Mouse (Mus musculus) embryonic facial prominence, embryonic 12.5 days (tissue): ENCODE data around the gene 1700016K19Rik. TPM values are rescaled to one million over a fixed set of nuclear protein-coding genes. Genes with fewer than 3 reads are reported as not detected.
A peak's percentile ranks its signal among the peaks of the same experiment; 100 is the strongest.

Source experiments
- ATAC-seq: fragments of 200-750 bp; cut with Nextera tagmentation; 2 replicates; pipeline ENCODE4 v1.8.0; 2017; ENCODE audit not compliant: insufficient number of reproducible peaks, insufficient read depth, low FRiP score, low TSS enrichment
- H3K27ac ChIP-seq: fragments of 300-500 bp; sonication (generic); 2 replicates; pipeline ENCODE4 v1.5.1; 2016; ENCODE audit warnings: mild to moderate bottlenecking
- H3K27me3 ChIP-seq: fragments of 300-500 bp; sonication (generic); 2 replicates; pipeline ENCODE4 v1.6.1; 2016; ENCODE audit warnings: mild to moderate bottlenecking, moderate library complexity
- H3K36me3 ChIP-seq: fragments of 300-500 bp; sonication (generic); 2 replicates; pipeline ENCODE4 v1.6.1; 2016; ENCODE audit warnings: mild to moderate bottlenecking
- H3K4me1 ChIP-seq: fragments of 300-500 bp; sonication (generic); 2 replicates; pipeline ENCODE4 v1.6.1; 2016
- H3K4me2 ChIP-seq: fragments of 300-500 bp; sonication (generic); replicated peaks from 2 replicates; pipeline ENCODE4 v1.6.1; 2016; ENCODE audit warnings: mild to moderate bottlenecking, moderate library complexity
- H3K4me3 ChIP-seq: fragments of 300-500 bp; sonication (generic); 2 replicates; pipeline ENCODE4 v1.5.1; 2016; ENCODE audit warnings: mild to moderate bottlenecking
- H3K9ac ChIP-seq: fragments of 300-500 bp; sonication (generic); 2 replicates; pipeline ENCODE4 v1.6.1; 2016; ENCODE audit warnings: mild to moderate bottlenecking, moderate library complexity
- H3K9me3 ChIP-seq: fragments of 300-500 bp; sonication (generic); 2 replicates; pipeline ENCODE4 v1.6.1; 2016; ENCODE audit warnings: mild to moderate bottlenecking, moderate library complexity
- WGBS: fragments of 180-500 bp; shearing (Covaris S2); methylation state at CpG from one replicate; pipeline ENCODE4 v1.1.7; 2016; 5-methylcytosine and 5-hydroxymethylcytosine counted together
- polyA plus RNA-seq: library from polyadenylated mRNA; unstranded; fragments of >200 nt; fragmentation: Nextera tagmentation; extraction: Ambion mirVana; gene quantifications from 2 replicates; pipeline ENCODE4 v1.2.1, GENCODE M21; 2016

1700016K19Rik gene
- polyA plus RNA-seq, 1 experiment from 2014 or later, result 0.29 TPM

- Histone ChIP-seq H3K36me3 (no peaks in the 10 kb centered on the region), H3K9ac (no peak overlapping the region), H3K4me3 (no peak overlapping the region), H3K27ac (no peak overlapping the region), H3K27me3 (no peaks in the 10 kb centered on the region), H3K4me1 (peaks cover 21% of the 10 kb centered on the region), H3K4me2 (no peak overlapping the region), H3K9me3 (no peaks in the 10 kb centered on the region)
- no peak for ATAC-seq
- 82% methylated on average over 3 of the region's 3 CpGs for whole genome bisulfite sequencing
Observed at GRCm38 (mm10) chr11:76039271-76040053, 39.8 kb downstream of the 1700016K19Rik start.

- Histone ChIP-seq H3K27me3 (no peaks in the 10 kb centered on the region), H3K9ac (no peak overlapping the region), H3K36me3 (no peaks in the 10 kb centered on the region), H3K9me3 (no peaks in the 10 kb centered on the region), H3K4me1 (peaks cover 15% of the 10 kb centered on the region), H3K4me2 (no peak overlapping the region), H3K4me3 (no peak overlapping the region), H3K27ac (no peak overlapping the region)
- 90% methylated on average over 8 of the region's 8 CpGs for WGBS
- no peak for ATAC-seq
Observed at GRCm38 (mm10) chr11:76040106-76040505, 40.4 kb downstream of the 1700016K19Rik start.

DNA sequence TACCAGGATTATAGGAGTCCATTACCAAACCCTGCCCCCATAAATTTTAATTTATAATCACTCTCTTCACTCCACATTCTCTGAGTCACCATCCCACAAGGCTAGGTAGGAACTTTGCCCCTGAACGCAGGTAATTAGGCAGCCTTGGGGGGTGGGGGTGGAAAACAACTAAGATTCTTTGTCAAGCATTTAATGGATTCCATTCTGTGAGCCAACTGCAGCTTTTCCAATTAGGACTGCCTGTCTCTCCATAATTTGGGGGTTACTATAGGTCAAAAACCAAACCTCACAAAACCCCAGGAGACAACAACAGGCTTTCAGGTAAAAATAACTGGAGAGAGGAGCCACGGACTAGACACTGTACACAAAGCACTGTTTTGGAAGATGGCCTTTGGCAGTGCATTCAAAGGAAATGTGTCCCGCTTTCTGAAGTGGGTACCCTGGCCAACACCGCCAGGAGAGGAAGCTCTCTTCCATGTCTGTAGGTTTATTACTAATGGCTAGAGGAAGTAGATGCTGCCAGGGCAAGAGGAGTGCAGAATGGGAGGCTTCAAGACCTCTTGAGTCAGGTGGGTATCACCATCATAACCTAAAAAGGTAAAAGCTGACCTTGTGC lies 41.2 kb downstream of the 1700016K19Rik start:
- Histone ChIP-seq H3K4me3 (no peak overlapping the region), H3K9me3 (no peaks in the 10 kb centered on the region), H3K27me3 (no peaks in the 10 kb centered on the region), H3K4me1 (peaks cover 15% of the 10 kb centered on the region), H3K36me3 (no peaks in the 10 kb centered on the region), H3K9ac (no peak overlapping the region), H3K4me2 (no peak overlapping the region), H3K27ac (no peak overlapping the region)
- WGBS, result 61% methylated on average over 4 of the region's 4 CpGs
- no peak for ATAC-seq

DNA sequence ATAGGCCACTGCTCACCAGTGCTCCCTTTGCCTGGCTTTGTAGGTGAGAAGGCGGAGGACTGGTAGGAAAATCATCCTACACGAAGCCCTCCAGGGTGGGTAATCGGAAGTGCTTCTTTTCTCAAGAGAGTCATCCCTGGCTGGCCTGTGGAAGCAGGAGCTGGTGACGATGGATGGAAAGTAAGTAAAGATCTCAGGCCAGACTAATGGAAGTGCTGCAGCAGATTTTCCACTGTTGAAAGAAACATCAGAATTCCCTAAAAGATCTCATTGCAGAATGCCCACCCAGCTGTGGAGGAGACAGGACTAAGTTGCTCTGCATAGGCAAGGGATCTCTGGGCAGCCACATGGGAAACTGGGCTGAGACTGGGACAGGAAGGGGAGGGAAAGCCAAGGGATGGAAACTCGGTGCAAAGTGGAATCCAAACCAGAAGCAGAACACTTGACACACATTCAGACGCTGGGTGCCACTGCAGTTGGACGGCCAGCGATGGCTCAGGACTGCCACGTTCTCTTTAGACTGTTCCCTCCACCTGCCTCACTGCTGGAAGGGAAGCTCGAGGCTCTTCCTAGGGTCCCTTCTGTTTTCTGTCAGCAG lies 42.4 kb downstream of the 1700016K19Rik start:
- no peaks in the 10 kb centered on the region for H3K27me3 ChIP-seq
- 41% methylated on average over 10 of the region's 10 CpGs for WGBS
- H3K4me2 ChIP-seq, result no peak overlapping the region
- no peak overlapping the region for H3K9ac ChIP-seq
- H3K36me3 ChIP-seq, result peaks cover 7% of the 10 kb centered on the region
- ATAC-seq, result no peak
- no peak overlapping the region for H3K4me3 ChIP-seq
- H3K9me3 ChIP-seq, result no peaks in the 10 kb centered on the region
- peaks cover 15% of the 10 kb centered on the region for H3K4me1 ChIP-seq
- peak overlapping the region; percentile 48 for H3K27ac ChIP-seq

DNA sequence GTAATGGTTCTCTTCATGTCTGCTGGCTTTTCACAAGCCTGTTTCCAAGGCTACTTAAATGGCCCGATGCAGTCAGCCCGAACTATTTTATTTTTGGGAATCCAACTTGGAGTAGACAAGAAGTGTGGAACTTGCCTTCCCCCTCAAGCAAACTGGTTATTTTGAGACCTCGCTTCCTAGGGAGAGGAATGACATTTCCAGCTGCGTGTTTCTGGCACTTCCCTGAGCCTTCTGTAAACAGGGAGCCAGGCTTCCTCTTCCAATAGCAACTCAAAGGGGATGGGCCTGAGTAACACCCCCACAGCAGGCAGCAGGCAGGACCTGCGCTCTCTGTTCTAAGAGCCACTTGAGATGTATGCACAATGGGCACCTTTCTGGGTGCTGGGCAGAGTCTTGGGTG lies 43.2 kb downstream of the 1700016K19Rik start:
- Histone ChIP-seq H3K36me3 (peaks cover 7% of the 10 kb centered on the region), H3K27me3 (no peaks in the 10 kb centered on the region)
- WGBS, result 24% methylated on average over 5 of the region's 5 CpGs

GRCm38 (mm10) chr11:76044468-76044867 lies 44.8 kb downstream of the 1700016K19Rik start:
- H3K27me3 ChIP-seq, result no peaks in the 10 kb centered on the region
- H3K9ac ChIP-seq, result no peak overlapping the region
- H3K9me3 ChIP-seq, result no peaks in the 10 kb centered on the region
- peaks cover 15% of the 10 kb centered on the region for H3K4me1 ChIP-seq
- ATAC-seq, result no peak
- no peak overlapping the region for H3K27ac ChIP-seq
- peaks cover 7% of the 10 kb centered on the region for H3K36me3 ChIP-seq
- H3K4me2 ChIP-seq, result no peak overlapping the region
- WGBS, result 84% methylated on average over 6 of the region's 6 CpGs
- no peak overlapping the region for H3K4me3 ChIP-seq

More for the DNA sequence above, 43.2 kb downstream of the 1700016K19Rik start:
- Histone ChIP-seq H3K27ac (peak overlapping the region; percentile 55; the same call in 1 of the 2 replicates), H3K4me3 (no peak overlapping the region), H3K9me3 (no peaks in the 10 kb centered on the region), H3K4me2 (no peak overlapping the region), H3K4me1 (peaks cover 15% of the 10 kb centered on the region), H3K9ac (no peak overlapping the region)
- no peak for ATAC-seq

GRCm38 (mm10) chr11:76045367-76045766 lies 45.7 kb downstream of the 1700016K19Rik start:
- H3K27me3 ChIP-seq, result no peaks in the 10 kb centered on the region
- WGBS, result 94% methylated on average over 6 of the region's 6 CpGs
- peaks cover 15% of the 10 kb centered on the region for H3K4me1 ChIP-seq
- no peak overlapping the region for H3K9ac ChIP-seq
- H3K9me3 ChIP-seq, result no peaks in the 10 kb centered on the region
- ATAC-seq, result no peak
- no peak overlapping the region for H3K4me3 ChIP-seq
- H3K27ac ChIP-seq, result no peak overlapping the region
- H3K36me3 ChIP-seq, result peaks cover 7% of the 10 kb centered on the region
- H3K4me2 ChIP-seq, result no peak overlapping the region

DNA sequence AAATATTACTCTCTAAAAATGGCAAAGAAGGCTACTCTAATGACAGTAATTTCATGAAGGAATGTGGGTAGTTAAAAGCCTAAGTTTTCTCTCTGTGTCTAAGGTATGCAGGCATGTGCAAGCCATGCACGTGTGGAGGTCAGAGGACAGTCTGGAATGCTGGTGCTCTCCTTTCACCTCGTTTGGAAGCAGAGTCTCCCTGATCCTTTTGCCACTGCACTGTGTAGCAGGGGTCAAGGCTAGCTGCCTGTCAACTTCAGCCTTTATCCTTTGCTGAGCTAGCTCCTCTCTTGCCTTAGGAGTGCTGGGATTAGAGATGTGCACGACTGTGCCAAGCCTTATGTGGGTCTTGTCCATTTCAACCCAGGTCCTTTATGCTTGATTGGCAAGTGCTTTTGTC lies 50.8 kb downstream of the 1700016K19Rik start:
- H3K36me3 ChIP-seq, result peaks cover 7% of the 10 kb centered on the region
- no peak overlapping the region for H3K4me2 ChIP-seq
- H3K4me3 ChIP-seq, result no peak overlapping the region
- no peak for ATAC-seq
- no peaks in the 10 kb centered on the region for H3K9me3 ChIP-seq
- H3K27ac ChIP-seq, result 0 out of 2 replicates have a peak overlapping the region, but pooled peaks have one; percentile 7
- no peaks in the 10 kb centered on the region for H3K27me3 ChIP-seq
- 40% methylated on average over 3 of the region's 3 CpGs for WGBS
- peaks cover 20% of the 10 kb centered on the region; the same call in 1 of the 2 replicates for H3K4me1 ChIP-seq
- H3K9ac ChIP-seq, result no peak overlapping the region

DNA sequence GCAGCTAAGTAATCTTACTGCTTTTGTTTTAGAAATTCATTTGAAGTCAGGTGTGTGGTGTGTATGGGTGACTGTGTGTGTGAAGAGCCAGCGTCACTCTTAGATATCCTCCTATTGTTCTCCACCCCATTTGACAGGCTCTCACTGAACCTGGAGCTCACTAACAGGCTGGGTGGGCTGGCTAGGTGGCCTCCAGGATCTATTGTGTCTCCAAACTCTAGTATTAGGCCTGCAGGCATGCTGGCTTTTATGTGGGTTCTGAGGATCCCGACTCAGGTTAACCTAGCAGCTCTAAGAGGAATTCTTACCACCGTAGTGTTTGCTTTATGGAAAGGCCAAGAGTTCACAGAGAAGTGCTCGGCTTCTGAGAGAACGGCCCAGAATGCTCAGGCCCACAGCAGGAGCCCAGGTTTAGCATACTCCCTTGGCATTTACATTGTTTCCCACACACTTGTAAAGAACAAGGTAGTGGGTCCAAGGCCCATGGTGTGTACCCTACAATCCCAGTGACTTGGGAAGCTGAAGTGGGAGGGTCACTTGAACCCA lies 51.3 kb downstream of the 1700016K19Rik start:
- Histone ChIP-seq H3K9ac (no peak overlapping the region), H3K4me2 (no peak overlapping the region), H3K27me3 (no peaks in the 10 kb centered on the region), H3K4me3 (no peak overlapping the region), H3K27ac (0 out of 2 replicates have a peak overlapping the region, but pooled peaks have one; percentile 7), H3K4me1 (peaks cover 20% of the 10 kb centered on the region; the same call in 1 of the 2 replicates), H3K9me3 (no peaks in the 10 kb centered on the region), H3K36me3 (peaks cover 12% of the 10 kb centered on the region)
- ATAC-seq, result no peak
- 45% methylated on average over 5 of the region's 5 CpGs for WGBS

DNA sequence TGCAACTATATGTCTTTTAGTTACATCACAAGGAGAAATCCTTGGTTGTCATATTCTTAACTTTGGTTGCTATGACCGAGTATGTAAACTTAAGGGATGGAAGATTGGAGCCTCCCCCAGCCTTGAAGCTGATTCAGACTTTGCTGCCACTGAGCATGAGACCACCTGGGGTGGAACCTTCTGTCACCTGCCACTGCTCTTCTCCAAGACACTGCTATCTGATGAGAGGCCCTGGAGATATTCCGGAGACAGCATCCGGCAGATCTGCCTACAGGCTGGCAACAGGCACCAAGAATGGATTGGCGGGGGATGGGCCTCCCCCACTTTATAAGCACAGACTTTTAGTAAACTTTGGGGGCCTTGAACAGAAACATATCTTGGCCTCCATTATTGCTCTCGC lies 52.8 kb downstream of the 1700016K19Rik start:
- Histone ChIP-seq H3K4me3 (no peak overlapping the region), H3K9me3 (no peaks in the 10 kb centered on the region), H3K4me1 (peaks cover 20% of the 10 kb centered on the region; the same call in 1 of the 2 replicates), H3K27me3 (no peaks in the 10 kb centered on the region), H3K4me2 (no peak overlapping the region), H3K27ac (no peak overlapping the region), H3K36me3 (peaks cover 5% of the 10 kb centered on the region; the same call in 1 of the 2 replicates), H3K9ac (no peak overlapping the region)
- 82% methylated on average over 5 of the region's 5 CpGs for WGBS
- no peak for ATAC-seq
